Mouse (Mus musculus) liver (tissue): ENCODE data around the gene Col4a4.

Experiments used
- DNase-seq: peaks from one replicate; pipeline ENCODE4 v3.0.0-alpha.2; 2020; ENCODE audit warnings: mixed read lengths

Gene Col4a4

DNA sequence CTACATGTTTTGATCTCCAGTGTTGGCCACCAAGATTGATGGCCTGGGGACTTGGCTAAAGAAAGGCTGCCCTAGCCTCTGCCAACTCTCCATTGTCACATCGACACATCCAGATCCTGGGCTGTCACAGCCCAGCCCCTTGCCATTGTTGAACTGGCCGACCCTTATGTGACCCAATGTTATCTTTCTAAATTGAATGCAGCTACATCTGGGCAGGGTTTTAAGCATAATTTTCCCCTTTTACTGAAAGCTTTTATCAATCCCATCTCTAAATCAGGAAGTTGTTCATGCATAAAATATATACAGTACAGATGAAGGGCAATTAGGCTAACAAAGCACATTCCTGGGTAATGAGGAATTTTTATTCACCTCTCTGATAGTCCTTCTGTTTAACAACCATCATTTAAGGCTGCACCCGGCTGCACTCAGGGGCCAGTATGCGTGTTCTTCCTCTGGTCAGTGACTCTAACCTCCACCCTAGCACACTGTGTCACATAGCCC, 112.1 kb downstream of the Col4a4 start:
- DNase-seq: no peak

DNA sequence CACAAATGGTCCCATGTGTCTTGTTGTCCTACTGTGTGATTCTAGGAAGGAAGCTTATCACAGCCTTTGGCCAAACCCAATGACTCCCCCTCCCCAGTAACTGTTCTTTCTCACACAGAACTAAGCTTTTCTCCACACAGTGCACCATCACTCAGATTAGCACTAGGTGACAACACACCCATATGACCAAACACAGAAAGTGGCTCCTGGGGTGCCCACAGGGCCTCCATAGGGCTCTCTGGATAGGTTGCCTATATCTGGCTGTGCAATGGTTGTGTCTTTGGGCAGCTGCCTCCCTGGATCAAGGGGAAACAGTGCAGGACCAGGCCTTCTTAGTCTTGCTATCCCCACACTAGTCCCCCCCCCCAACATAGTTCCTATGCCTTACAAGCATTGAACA, 113.2 kb downstream of the Col4a4 start:
- DNase-seq: no peak

DNA sequence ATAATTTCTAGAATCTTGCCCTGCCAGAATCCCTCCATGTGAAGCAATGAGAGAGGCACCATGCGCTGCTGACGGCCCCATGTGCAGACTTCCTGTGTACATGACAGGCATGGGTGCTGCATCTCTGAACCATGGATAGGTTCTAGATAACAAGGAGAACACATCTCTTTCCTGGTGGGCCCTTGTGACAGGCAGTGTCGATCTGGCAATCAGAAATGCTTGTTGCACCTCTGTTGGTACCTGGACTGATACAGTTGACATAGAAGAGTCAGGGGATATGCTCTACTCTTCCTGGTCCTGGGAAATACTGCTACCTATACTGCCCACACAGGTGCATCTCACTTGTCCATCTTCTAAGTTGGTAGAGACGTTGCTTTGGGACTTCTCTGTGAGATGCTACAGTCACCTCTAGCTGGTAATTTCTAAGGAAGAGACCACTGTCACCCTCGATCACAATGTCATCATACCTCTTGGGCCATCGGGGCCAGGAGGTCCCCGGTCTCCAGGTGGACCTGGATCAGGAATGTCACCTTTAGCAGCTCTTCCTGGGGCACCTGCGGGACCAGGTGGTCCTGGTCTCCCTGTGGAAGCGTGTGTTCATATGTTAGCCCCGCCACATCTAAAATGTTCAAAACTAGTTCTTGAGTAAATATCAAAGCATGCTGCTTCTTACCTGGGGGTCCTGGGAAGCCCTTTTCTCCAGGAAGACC, 116.0 kb downstream of the Col4a4 start:
- no peak for DNase-seq

DNA sequence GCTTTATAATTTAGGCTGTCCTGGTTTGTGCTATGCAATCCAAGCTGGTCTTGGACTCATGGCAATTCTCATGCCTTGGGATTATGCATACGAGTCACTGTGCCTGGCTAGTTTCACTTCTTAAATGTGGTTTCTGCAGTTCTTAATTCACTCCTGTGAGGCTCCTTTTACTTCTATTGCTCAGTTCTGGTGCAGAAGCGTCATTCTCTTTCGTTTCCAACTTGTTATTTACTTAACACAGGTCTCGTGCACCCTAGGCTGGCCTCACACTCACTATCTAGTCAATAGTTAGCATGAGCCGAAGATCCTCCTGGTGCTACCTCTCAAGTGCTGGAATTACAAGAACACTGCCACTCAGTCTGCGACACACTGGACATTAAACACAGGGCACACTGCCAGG, 117.8 kb downstream of the Col4a4 start:
- DNase-seq: no peak

DNA sequence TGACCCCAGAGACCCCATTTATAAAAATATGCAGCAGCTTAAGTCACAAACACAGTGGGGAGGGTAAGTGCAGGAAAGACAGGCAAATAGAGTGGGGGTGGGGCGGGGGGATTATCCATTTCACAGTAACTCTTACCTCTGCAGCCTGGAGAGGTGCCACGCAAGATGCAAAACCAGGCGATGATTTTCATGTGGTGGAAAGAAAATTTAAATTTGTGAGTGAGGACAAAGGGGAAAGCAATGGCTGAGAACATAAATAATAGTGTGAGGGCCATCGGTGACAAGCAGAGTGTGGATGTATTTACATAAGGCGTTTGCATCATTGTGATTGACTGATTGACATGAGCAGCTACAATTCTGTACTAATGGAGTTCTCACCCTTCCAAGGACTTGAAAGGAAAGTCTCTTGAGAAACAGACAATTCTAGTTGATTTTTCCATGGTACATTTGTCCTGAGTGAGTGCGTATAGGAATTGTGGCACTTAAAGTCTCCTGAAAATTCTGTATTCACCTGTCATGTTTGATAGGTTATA, 121.3 kb downstream of the Col4a4 start:
- DNase-seq: no peak

DNA sequence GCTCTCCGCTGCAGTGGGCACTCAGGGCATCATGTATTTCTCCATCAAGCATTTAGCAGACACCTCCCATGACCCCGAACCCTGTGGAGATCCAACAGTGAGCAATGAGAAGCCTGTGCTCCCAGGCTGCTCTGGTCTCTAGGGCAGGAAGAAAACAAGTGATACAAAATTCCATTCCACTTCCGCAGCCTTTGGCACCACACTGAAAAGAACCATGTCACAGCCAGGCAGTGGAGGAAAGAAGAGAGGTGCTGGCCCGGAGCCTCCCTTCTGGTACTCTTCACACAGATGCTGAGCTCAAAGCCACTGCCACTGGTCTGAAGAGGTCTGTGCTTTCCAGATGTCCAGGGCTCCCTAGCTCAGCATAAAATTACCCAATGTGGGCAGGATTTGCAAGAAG, 125.6 kb downstream of the Col4a4 start:
- no peak for DNase-seq

DNA sequence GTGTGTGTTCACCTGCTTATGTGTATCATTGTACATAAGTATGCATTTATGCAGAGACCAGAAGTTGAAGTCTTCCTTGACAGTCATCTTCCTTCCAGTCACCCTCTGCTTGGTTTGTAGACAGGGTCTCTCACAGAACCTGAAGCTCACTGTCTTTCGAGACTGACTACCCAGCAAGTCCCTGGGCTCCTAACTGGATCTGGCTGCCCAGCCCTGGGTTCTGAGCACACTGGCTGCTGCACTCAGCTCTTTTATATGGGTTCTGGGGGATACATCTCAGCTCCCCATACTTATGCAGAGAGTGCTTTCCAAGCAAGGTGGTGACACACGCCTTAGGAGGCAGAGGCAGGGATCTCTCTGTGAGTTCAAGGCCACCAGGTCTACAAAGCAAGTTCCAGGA, 126.7 kb downstream of the Col4a4 start:
- DNase-seq: no peak

DNA sequence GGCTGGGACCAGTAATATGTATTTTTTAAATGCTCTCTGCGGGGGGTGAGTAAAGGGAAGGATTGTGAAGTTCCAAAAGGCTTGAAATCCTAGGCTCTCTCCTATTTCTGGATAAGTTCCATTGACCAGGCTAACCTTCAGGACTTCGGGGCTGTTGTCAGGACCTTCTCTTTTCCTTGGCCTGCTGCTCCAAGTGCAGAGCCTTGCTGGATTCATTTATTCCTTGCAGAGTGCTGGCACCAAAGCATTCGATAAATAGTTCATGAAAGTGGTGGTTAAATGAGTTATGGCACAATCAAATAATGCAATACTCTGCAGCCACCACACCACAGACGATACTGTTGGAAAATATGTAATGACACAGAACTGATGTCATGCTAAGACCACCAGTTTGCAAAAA, 127.3 kb downstream of the Col4a4 start:
- no peak for DNase-seq

DNA sequence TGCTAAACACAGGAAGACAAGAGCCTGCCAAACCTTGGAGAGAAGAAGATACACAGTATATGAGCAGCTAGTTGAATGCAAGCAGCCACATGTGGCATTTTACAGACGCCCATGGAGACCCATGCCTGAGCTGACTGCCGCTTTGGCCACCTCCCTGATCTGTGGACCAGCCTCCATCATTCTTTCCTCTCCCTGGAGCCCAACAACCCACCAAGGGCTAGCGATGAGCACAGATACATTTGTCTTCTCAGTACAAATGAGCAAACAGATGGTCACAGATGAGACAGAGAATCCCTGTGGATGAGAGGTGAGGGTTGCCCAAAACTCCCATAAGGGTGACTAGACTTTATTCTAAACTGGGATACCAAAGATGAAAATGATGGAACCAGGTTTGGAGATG, 132.6 kb downstream of the Col4a4 start:
- no peak for DNase-seq

DNA sequence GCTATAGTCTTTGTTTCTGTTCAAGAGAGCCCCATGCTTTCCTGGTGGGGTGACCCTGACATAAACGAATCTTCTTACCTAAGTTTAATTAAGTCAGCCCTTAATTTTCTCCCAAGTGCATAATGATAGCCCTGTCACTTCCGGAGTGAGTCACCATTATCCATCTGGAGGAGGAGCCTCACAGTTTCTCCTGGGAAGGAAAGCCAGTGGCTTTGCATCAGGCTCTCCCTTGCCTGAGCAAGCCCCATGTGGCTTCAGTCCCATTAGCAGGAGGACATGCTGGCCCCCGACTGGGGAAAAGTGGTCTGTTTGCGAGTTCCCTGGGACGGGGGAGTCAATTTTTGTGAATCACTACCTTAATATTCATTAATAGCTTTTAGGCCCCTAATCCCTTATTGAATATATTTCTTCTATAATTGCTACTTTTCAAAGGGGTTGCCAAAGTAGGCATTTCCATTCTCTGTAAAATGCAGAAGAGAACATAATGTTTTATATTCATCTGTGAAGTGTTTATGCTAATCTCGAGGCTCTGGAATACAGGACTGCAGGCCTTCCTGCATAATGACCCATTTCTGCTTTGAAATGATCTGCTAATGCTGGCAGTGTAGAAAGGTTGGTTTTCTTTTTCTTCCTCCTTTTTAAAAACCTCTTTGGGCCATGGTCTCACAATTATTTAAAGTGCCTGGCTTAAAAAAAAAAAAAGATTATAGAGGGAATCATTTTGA, 134.6 kb downstream of the Col4a4 start:
- no peak for DNase-seq

DNA sequence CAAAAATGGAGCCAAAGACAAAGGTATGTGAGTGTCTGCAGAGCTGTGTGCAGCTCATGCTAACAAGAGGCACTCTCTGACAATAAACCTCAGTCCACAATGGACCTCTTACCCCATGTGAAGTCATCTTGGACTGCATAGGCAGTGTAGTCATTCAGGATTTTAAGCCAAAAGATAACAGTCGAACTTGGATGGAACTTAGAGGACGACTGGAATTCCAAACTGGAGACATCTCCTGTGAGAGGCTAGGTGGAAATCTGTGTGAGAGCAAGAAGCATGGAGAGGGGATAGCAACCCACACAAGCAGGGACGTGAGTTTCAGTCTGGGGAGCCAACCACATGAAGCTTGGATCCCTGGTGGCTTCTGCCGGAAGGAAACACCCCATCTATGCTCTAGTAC, 136.8 kb downstream of the Col4a4 start:
- DNase-seq: no peak

DNA sequence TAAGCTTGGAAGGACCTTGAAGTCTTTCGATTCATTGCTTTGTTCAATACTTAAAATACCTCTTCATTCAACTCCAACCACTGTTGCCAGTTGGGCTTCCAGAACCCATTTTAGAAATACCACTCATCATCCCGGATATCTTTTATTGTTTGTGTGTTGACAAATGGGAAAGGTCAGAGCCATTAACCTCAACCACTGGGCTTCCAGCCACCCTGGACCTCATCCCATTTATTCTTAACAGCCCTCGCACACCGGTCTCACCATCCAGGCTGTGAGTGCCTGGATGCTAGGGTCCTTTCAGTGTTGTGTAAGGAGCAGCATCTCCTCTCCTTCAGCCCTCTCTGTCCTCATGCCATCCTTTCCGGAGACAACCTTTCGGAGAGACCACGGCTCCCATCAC, 140.6 kb downstream of the Col4a4 start:
- DNase-seq: no peak

DNA sequence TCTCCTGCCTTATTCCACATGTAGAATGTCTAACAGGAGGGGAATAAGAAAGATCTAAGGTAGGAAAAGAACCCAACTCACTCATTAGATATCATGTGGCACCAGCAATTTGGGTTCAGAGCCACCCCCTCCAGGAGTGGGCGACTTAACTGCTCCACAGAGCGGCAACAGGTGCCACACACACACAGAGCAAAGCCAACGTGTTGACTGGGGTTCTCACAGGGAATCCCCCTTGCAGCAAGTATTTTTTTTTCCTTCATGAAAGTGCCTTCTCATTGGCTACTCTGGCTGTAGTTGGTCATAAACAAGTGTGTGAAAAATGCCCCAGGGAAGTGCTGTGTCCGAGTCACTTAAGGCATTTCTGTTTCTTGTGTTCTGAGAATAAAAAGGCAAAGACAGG, 143.1 kb downstream of the Col4a4 start:
- no peak for DNase-seq

DNA sequence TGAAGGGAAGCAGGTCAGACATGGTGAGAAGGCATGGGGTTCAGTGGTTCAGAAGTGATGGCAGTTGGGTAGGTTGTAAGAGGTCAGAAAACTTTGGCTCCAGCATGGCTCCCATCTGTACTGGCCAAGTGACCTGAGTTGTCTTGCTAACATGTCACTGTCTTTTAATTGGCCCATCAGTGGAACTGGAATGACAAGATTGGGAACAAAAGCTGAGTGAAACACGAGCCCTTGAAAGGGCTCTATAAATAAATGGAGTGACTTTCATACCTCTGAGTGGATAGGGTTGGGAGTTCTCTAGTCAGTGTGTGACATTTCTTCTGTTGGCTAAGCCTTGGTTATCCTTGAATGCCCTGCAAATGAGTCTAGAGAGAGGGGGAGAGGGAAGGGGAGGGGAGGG, 146.5 kb downstream of the Col4a4 start:
- no peak for DNase-seq

DNA sequence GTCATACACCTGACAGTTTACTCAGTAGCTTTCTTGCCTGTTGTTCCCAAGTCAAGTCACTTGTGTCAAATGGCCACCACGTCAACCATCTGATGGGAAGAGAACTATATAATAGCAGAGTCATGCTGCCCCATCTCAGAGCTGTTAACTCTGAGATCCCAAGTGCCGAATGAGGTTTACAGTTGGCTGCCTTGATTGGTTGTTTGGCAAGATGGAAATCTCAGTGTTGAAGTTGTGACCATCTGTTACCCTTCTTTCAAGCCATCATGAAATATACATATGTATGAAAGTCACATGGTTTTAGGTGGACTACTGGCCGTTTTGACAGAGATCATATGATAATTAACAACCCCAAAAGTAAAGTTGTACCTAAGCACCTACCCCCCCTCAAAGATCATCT, 149.4 kb downstream of the Col4a4 start:
- no peak for DNase-seq

DNA sequence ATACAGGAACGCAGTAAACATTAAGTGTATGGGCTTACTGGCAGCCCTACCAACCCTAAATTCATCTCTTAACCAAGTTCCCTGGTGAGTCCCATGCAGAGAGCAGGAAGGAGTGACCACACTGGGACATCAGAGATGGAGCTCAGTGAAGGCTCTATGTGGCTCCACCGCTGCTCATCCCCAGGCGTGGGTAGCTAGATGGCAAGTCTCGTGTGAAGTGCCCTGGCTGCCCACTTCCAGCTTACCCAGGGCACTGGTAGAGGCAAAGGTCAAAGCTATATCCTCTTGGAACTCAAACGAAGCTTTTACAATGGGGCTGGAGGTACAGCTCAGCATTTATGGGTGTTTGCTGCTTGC, 153.0 kb downstream of the Col4a4 start:
- no peak for DNase-seq

DNA sequence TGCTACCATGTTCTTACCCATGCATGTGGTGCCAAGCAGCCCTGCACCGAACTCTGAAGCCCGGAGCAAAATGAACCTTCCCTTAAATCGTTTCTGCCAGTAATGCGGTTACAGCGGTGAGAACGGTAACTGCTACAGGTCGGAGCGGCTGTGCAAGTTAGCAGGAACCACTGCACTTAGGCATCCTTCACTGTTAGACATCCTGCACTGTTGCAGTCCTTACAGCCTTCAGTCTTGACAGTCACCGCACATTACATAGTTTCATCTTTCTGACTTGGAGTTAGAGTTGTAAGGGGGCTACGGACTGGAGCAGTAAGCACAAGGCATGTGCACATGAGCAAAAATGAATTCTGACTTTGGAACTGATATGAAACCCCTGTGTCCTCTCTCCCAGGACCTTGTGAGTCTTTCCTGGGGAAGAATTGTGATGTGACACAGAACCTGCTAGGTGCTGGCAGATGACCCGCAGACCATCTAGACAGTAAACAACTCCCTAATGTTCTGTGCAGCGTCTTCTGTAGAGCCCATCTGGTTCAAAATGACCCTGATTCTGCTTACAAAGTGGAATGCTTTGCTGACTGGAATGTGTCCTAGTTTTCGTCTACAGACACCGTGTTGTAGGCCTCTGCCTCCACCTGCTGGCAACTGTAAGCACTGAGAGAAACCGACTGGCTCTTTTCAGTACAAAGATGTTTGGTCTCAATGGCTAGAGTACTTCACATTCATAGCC, 153.6 kb downstream of the Col4a4 start:
- peak; percentile 48 for DNase-seq

DNA sequence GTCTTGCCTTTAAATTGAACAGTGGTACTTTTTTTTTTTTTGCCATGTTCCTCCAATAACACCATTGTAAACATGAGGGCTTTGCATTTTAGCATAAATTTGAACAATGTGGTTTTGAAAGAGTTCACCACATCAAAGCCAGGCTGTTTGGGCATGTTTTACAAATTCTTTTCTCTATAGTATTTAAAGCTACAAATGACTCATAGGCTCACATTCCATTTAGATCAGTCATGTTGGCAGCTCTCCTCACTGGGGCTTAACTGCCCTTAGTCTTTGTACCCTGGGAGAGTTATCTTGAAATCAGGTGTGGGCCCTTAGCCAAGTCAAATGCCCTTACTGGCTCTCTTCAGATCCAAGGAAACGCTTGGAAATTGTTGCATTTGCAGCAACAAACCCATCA, 157.6 kb downstream of the Col4a4 start:
- no peak for DNase-seq

DNA sequence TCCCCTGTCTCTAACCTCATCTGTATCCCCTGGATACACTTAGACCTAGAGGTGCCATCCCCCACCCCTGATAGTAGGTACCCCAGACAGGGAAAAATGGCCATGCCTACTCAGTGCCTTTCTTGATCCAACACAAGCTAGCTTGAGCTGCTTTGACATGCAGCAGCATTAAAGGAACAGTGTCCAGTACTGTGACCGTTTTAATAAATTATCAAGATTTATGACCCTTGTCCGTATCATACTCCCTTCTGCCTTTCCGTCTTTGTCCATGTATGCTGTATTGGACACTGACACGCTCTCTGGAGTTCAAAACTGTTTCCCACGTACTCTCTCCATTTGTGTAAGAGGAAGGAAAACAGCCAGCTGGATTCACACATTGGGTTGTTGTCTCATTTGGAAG, 158.9 kb downstream of the Col4a4 start:
- DNase-seq: no peak

DNA sequence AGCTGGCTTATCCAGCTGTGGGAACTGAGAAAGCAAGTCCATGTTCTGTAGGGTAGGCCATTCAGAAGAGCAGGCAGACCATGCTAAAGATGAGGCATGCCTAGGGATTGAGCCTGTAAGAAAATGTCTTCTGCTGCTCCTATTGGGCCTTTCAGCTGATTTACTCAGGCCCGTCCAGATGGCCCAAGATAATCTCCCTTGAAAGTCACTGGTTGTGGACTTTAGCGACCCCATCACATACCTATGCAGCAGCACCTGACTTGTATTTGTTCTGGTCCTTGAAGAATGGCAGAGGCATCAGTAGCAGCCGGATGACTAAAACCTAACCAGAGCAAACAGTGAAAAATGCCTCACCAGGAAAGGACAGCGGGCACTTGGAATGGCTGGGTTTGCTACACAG, 171.0 kb downstream of the Col4a4 start:
- DNase-seq: no peak

DNA sequence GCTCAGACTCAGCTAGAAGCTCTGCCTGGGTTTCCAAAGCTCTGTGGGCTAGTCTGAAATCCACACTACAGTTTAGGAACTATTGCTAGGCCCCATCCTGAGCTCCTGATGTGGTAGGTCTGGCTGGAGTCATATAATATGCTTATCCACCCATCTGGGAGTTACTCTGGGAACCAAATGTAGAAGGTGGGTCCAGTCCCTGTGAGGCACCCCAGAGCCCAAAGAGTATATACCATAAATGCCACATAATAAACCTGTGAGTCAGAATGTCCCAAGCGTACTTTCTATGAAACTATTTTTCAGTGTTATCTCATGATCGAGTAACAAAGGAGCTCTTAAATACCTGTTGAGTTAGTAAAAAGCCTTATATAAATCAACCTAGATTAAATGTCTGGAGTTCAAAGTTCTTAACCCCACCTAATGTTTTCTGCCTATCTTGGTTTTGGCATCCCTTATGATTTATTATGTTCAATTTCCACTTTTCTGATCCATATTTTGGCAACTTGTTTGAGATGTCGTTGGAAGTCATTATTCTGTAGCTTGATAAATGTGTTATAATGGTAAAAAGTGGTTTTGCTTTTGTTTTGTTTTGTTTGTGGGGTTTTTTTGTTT, 172.1 kb downstream of the Col4a4 start:
- DNase-seq: no peak

DNA sequence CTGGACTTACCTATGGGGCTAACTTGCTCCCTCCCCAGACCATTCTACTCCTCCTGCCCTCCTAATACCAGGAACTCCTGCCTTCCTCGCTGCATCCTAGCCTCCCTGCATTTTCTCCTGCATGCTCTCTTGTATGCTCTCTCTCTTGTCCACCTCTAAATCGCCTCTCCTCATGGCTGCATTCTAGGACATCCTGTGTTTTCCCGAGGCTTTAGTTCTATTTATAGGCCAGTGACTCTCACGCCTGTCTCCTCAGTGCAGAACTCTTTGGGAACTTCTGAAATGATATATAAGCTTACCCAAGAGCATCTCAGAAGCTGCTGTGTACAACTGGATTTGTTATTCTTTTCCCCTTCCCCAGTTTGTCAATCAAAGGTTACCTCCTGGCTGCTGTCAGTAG, 174.6 kb downstream of the Col4a4 start:
- no peak for DNase-seq

DNA sequence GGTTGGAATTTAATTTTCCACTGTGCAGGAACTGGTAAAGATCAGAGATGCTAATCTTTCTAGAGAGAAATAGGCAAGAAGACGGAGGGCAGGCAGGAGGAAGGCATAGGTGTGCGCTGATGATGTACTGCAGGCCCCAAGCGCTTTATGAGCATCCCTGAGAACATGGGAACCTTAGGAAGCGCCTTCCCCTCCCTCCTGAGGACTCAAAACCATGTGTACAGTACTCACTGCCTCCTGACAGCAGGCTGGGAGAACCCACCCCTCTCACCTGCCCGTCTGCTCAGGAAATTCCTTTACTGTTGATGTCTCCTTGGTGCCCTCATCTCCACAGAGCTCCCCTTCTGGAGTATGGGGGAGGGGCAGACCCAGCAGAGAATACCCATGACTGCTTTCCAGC, 175.1 kb downstream of the Col4a4 start:
- no peak for DNase-seq
